Mouse (Mus musculus): ENCODE measurements around the gene Dppa2. TPM values are rescaled to one million over a fixed set of nuclear protein-coding genes. Genes with fewer than 3 reads are reported as not detected.
"Not testable (repeated sequence)": the region's sequence is repeated elsewhere in the genome, so short reads cannot be mapped to it uniquely, and the experiment has no call there.

Dppa2 gene
- polyA plus RNA-seq, 1 experiment from 2014 or later, result not detected

- Histone ChIP-seq H3K27me3 (ENCODE audit: control insufficient read depth, insufficient read depth, low read length) (no peaks in the 10 kb centered on the region), H3K9me3 (ENCODE audit: control insufficient read depth, low read length) (no peaks in the 10 kb centered on the region), H3K4me3 (ENCODE audit: low read depth, low read length) (no peak overlapping the region), H3K36me3 (ENCODE audit: control insufficient read depth, insufficient read depth, low read length) (no peaks in the 10 kb centered on the region), H3K27ac (ENCODE audit: low read depth, low read length) (no peak overlapping the region), H3K9ac (ENCODE audit: low read length) (no peak overlapping the region), H3K4me1 (replicated peaks; ENCODE audit: control insufficient read depth, insufficient read depth, low read length) (no peaks in the 10 kb centered on the region), H3K4me2 (ENCODE audit: low read depth, low read length, severe bottlenecking) (no peak overlapping the region)
- no peak for ATAC-seq (replicated peaks; ENCODE audit: low FRiP score)
- 94% methylated on average over 4 of the region's 4 CpGs for WGBS
- no peak for DNase-seq (ENCODE audit: low spot score)
These were observed 18.2 kb upstream of the Dppa2 start for GRCm38 (mm10) chr16:48285517-48285916.

- H3K27me3 ChIP-seq (ENCODE audit: control insufficient read depth, insufficient read depth, low read length), result no peaks in the 10 kb centered on the region
- no peak for DNase-seq (ENCODE audit: low spot score)
- H3K9ac ChIP-seq (ENCODE audit: low read length), result no peak overlapping the region
- no peaks in the 10 kb centered on the region for H3K36me3 ChIP-seq (ENCODE audit: control insufficient read depth, insufficient read depth, low read length)
- WGBS, result 84% methylated on average over 14 of the region's 14 CpGs
- H3K4me1 ChIP-seq (replicated peaks; ENCODE audit: control insufficient read depth, insufficient read depth, low read length), result no peaks in the 10 kb centered on the region
- ATAC-seq (replicated peaks; ENCODE audit: low FRiP score), result no peak
- H3K4me2 ChIP-seq (ENCODE audit: low read depth, low read length, severe bottlenecking), result no peak overlapping the region
- H3K4me3 ChIP-seq (ENCODE audit: low read depth, low read length), result no peak overlapping the region
- no peak overlapping the region for H3K27ac ChIP-seq (ENCODE audit: low read depth, low read length)
- H3K9me3 ChIP-seq (ENCODE audit: control insufficient read depth, low read length), result no peaks in the 10 kb centered on the region
These were observed 6.1 kb upstream of the Dppa2 start for GRCm38 (mm10) chr16:48297384-48298136.

GRCm38 (mm10) chr16:48299884-48300283 lies 3.8 kb upstream of the Dppa2 start:
- WGBS, result 84% methylated on average over 3 of the region's 3 CpGs
- Histone ChIP-seq H3K27me3 (ENCODE audit: control insufficient read depth, insufficient read depth, low read length) (no peaks in the 10 kb centered on the region), H3K9me3 (ENCODE audit: control insufficient read depth, low read length) (no peaks in the 10 kb centered on the region), H3K4me3 (ENCODE audit: low read depth, low read length) (no peak overlapping the region), H3K9ac (ENCODE audit: low read length) (no peak overlapping the region), H3K27ac (ENCODE audit: low read depth, low read length) (no peak overlapping the region), H3K4me2 (ENCODE audit: low read depth, low read length, severe bottlenecking) (no peak overlapping the region), H3K4me1 (replicated peaks; ENCODE audit: control insufficient read depth, insufficient read depth, low read length) (no peaks in the 10 kb centered on the region), H3K36me3 (ENCODE audit: control insufficient read depth, insufficient read depth, low read length) (no peaks in the 10 kb centered on the region)
- ATAC-seq (replicated peaks; ENCODE audit: low FRiP score), result no peak
- no peak for DNase-seq (ENCODE audit: low spot score)

- WGBS, result 81% methylated on average over 3 of the region's 3 CpGs
- no peak for DNase-seq (ENCODE audit: low spot score)
These were observed 275 bp downstream of the Dppa2 start for GRCm38 (mm10) chr16:48303983-48304382.

GRCm38 (mm10) chr16:48308916-48309315 lies 5.2 kb downstream of the Dppa2 start:
- H3K9ac ChIP-seq (ENCODE audit: low read length); H3K36me3 ChIP-seq (ENCODE audit: control insufficient read depth, insufficient read depth, low read length); H3K4me3 ChIP-seq (ENCODE audit: low read depth, low read length); H3K27me3 ChIP-seq (ENCODE audit: control insufficient read depth, insufficient read depth, low read length); DNase-seq (ENCODE audit: low spot score); H3K27ac ChIP-seq (ENCODE audit: low read depth, low read length); H3K4me1 ChIP-seq (replicated peaks; ENCODE audit: control insufficient read depth, insufficient read depth, low read length); ATAC-seq (replicated peaks; ENCODE audit: low FRiP score); H3K9me3 ChIP-seq (ENCODE audit: control insufficient read depth, low read length); H3K4me2 ChIP-seq (ENCODE audit: low read depth, low read length, severe bottlenecking): not testable (repeated sequence)
- WGBS, result 97% methylated on average over 10 of the region's 10 CpGs

More at GRCm38 (mm10) chr16:48303983-48304382, 275 bp downstream of the Dppa2 start:
- Histone ChIP-seq H3K4me1 (replicated peaks; ENCODE audit: control insufficient read depth, insufficient read depth, low read length) (no peaks in the 10 kb centered on the region), H3K36me3 (ENCODE audit: control insufficient read depth, insufficient read depth, low read length) (no peaks in the 10 kb centered on the region), H3K9ac (ENCODE audit: low read length) (no peak overlapping the region), H3K4me3 (ENCODE audit: low read depth, low read length) (no peak overlapping the region), H3K9me3 (ENCODE audit: control insufficient read depth, low read length) (no peaks in the 10 kb centered on the region), H3K27ac (ENCODE audit: low read depth, low read length) (no peak overlapping the region), H3K27me3 (ENCODE audit: control insufficient read depth, insufficient read depth, low read length) (no peaks in the 10 kb centered on the region), H3K4me2 (ENCODE audit: low read depth, low read length, severe bottlenecking) (no peak overlapping the region)
- ATAC-seq (replicated peaks; ENCODE audit: low FRiP score), result no peak

- no peaks in the 10 kb centered on the region for H3K4me1 ChIP-seq (replicated peaks; ENCODE audit: control insufficient read depth, insufficient read depth, low read length)
- ATAC-seq (replicated peaks; ENCODE audit: low FRiP score), result no peak
These were observed 6.4 kb downstream of the Dppa2 start for GRCm38 (mm10) chr16:48309912-48310630.

GRCm38 (mm10) chr16:48315294-48315693 lies 11.6 kb downstream of the Dppa2 start:
- Histone ChIP-seq H3K4me2 (ENCODE audit: low read depth, low read length, severe bottlenecking) (no peak overlapping the region), H3K36me3 (ENCODE audit: control insufficient read depth, insufficient read depth, low read length) (no peaks in the 10 kb centered on the region), H3K9ac (ENCODE audit: low read length) (no peak overlapping the region), H3K27me3 (ENCODE audit: control insufficient read depth, insufficient read depth, low read length) (no peaks in the 10 kb centered on the region), H3K4me1 (replicated peaks; ENCODE audit: control insufficient read depth, insufficient read depth, low read length) (no peaks in the 10 kb centered on the region), H3K27ac (ENCODE audit: low read depth, low read length) (no peak overlapping the region), H3K4me3 (ENCODE audit: low read depth, low read length) (no peak overlapping the region), H3K9me3 (ENCODE audit: control insufficient read depth, low read length) (no peaks in the 10 kb centered on the region; the same call in 1 of the 2 replicates)
- ATAC-seq (replicated peaks; ENCODE audit: low FRiP score) (no peak), DNase-seq (ENCODE audit: low spot score) (no peak)
- 86% methylated on average over 3 of the region's 3 CpGs for WGBS

More at GRCm38 (mm10) chr16:48309912-48310630, 6.4 kb downstream of the Dppa2 start:
- DNase-seq (ENCODE audit: low spot score), result no peak
- no peak overlapping the region for H3K27ac ChIP-seq (ENCODE audit: low read depth, low read length)
- H3K9ac ChIP-seq (ENCODE audit: low read length), result no peak overlapping the region
- 78% methylated on average over 12 of the region's 12 CpGs for WGBS
- H3K27me3 ChIP-seq (ENCODE audit: control insufficient read depth, insufficient read depth, low read length), result no peaks in the 10 kb centered on the region
- H3K9me3 ChIP-seq (ENCODE audit: control insufficient read depth, low read length), result no peaks in the 10 kb centered on the region; the same call in 1 of the 2 replicates
- no peak overlapping the region for H3K4me3 ChIP-seq (ENCODE audit: low read depth, low read length)
- no peaks in the 10 kb centered on the region for H3K36me3 ChIP-seq (ENCODE audit: control insufficient read depth, insufficient read depth, low read length)
- no peak overlapping the region for H3K4me2 ChIP-seq (ENCODE audit: low read depth, low read length, severe bottlenecking)

- WGBS, result 94% methylated on average over 6 of the region's 6 CpGs
- Histone ChIP-seq H3K4me2 (ENCODE audit: low read depth, low read length, severe bottlenecking) (no peak overlapping the region), H3K9me3 (ENCODE audit: control insufficient read depth, low read length) (no peaks in the 10 kb centered on the region), H3K9ac (ENCODE audit: low read length) (no peak overlapping the region), H3K27me3 (ENCODE audit: control insufficient read depth, insufficient read depth, low read length) (no peaks in the 10 kb centered on the region), H3K27ac (ENCODE audit: low read depth, low read length) (no peak overlapping the region), H3K4me1 (replicated peaks; ENCODE audit: control insufficient read depth, insufficient read depth, low read length) (no peaks in the 10 kb centered on the region), H3K4me3 (ENCODE audit: low read depth, low read length) (no peak overlapping the region), H3K36me3 (ENCODE audit: control insufficient read depth, insufficient read depth, low read length) (no peaks in the 10 kb centered on the region)
- DNase-seq (ENCODE audit: low spot score), result no peak
- ATAC-seq (replicated peaks; ENCODE audit: low FRiP score), result no peak
These were observed 17.1 kb downstream of the Dppa2 start for GRCm38 (mm10) chr16:48320781-48321180.
